Mouse (Mus musculus): ENCODE data around the gene Hesx1.

Hesx1 gene

DNA sequence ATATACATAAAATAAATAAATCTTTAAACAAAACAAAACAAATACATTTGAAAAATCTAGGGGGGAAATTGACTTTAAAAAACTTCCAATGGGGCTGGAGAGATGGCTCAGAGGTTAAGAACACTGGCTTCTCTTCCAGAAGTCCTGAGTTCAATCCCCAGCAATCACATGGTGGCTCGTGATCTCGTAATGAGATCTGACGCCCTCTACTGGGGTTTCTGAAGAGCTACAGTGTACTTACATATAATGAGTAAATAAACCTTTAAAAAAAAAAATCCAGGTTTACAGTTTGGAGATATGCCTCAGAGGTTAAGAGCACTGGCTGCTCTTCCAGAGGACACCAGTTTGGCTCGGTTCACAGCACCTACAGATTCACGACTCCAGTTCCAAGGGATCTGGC, 17.3 kb downstream of the Hesx1 start:
- no peak for DNase-seq (ENCODE audit: extremely low read depth, low read depth, low spot score)

DNA sequence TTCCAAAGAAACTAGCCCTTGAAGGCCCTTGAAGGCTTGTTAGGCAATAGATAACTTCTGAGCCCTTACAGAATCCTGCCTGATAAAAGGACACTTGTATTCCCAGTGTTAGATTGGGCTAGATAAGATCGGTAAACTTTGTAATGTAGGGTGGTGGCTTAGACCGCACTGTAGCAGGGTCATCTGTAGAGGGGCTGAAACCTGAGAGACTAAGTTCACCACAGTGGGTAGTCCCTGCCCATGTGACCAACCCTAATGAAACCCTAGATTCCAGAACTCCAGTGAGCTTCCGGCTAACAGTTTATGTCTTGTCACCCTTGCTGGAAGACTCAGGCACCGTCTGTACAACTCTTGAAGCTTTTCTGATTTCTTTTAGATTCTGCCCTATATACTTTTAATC, 19.4 kb downstream of the Hesx1 start:
- no peak for DNase-seq (ENCODE audit: extremely low read depth, low read depth, low spot score)

DNA sequence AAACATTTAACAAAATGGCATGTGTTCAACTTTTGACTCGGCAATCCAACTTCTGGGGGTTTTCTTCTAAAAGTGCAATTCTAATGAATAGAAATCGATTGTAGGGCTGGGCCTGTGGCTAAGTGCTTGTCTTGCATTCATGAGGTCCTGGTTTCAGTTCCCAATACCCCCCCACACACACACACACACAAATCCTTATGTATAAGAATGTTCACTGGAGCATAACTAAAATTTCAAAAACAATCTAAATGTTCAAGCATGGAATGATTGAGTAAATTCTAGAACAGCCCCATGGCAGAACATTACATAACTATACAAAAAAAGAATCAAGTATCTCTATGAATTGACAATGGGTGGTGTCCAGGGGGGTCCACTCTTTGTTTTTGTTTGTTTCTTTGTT, 23.7 kb downstream of the Hesx1 start:
- no peak for DNase-seq (ENCODE audit: extremely low read depth, low read depth, low spot score)

DNA sequence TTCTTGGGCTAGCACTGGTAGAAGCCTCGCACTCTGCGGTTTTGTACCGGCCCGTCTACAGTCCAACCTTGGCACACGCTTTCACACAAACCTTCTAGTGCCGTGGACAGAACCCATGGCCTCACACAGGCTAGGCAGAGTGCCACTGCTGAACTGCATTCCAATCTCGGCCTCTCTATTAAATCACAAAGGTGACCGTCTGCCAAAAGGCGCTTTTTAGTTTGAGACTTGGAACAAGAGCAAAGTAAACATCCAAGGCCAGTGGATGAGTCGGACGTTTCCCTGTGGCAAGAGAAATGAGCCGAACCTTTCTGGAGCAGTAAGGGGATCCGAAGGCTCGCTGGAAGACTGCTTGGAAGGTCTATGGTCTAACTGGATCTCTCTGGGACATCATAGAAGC, 25.6 kb downstream of the Hesx1 start:
- peak; percentile 23 for DNase-seq (ENCODE audit: extremely low read depth, low read depth, low spot score)

DNA sequence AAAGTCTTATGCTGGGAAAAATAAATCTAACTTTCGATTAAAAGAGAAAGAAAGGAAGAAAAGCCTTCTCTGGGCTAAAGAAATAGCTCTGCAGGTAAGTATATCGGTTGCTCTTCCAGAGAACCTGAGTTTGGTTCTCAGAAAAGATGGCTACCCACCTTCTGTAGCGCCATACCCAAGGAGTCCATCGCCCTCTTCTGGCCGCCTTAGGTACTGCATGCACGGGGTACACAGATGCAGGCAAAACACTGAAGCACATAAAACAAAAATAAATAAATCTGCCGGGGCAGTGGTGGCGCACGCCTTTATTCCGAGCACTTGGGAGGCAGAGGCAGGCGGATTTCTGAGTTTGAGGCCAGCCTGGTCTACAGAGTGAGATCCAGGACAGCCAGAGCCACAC, 28.7 kb downstream of the Hesx1 start:
- DNase-seq (ENCODE audit: extremely low read depth, low read depth, low spot score) = no peak

DNA sequence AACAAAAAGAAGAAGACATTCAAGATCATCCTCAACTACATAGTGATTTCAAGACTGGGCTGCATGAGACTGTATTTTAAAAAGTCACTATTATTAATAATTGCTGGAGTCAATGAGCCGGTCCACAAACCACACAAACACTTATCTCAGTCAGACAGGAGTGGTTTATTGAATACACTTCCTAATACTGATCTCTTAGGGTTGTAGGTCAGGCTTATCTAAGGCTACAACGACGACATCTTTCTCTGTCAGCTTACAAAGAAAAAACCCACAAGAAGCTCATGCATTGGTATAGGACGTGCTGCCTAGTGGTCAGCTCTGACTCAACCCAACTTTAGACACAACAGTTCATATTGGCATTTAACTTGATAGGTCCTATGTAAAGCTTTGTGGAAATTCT, 30.4 kb downstream of the Hesx1 start:
- no peak for DNase-seq (ENCODE audit: extremely low read depth, low read depth, low spot score)

DNA sequence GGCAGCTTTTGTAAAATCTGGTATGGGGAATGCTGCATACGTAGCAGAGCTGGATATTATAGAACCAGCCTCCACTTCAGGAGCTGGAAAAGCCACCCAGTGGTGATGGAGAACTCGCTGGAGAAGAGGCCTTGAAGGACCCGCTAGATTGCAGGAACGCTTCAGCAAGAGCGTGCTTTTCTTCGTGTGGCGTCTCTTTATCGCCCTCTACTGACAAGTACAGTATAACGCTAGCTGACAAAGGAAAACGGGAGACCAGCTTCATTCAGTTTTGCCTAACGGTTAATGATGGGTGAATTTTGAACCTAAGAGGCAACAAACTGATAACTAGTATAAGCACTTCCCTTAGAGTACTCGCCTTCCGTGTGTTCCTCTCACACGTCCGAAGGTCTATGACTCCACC, 35.6 kb downstream of the Hesx1 start:
- DNase-seq (ENCODE audit: extremely low read depth, low read depth, low spot score) = no peak

DNA sequence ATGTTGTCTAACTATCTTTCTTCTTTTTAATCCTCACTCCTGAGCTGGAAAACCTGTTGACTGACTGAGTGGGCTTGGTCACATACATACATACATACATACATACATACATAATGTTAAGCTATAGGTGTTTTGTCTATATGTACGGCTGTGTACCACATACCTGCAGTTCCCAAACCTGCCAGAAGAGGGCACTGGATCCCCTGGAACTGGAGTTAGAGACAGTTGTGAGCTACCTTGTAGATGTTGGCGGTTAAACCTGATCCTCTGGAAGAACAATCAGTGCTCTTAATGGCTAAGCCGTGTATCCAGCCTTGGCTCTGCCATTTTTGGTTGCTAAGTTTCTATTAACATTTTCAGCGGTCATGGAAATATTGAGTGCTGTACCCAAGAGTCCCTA, 36.9 kb downstream of the Hesx1 start:
- DNase-seq (ENCODE audit: extremely low read depth, low read depth, low spot score) = peak; percentile 13

DNA sequence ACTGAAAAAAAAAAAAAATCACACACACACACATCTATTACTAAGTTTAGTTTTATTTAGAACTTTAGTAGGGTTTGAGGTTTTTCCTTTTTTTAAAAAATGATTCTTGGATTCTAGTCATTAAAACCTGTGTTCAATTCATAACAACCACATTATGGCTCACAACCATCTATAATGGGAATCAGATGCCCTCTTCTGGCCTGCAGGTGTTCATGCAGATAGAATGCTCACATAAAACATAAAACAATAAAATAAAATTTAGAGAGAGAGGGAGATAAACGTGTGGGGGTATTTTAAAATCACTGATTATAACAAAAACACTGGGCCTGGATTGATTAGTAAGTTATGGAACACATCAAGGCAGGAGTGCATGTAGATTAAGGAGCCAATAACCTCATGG, 43.3 kb downstream of the Hesx1 start:
- no peak for DNase-seq (ENCODE audit: extremely low read depth, low read depth, low spot score)

DNA sequence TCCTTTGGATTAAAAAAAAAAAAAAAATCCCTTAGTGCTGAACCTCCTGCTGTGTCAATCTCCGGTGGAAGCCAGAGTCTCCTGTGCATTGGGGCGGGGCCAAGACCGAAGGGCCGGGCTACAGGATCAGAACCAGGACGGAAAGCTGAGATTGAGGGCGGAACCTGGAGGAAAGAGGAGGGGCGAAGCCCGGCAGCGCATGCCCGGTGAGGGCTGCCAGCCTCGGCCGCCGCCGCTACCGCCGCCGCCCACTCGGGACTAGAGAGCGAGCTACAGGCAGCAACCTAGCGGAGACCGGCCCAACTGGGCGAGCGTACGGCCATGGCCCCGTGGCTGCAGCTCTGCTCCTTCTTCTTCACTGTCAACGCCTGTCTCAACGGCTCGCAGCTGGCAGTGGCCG, 44.6 kb downstream of the Hesx1 start, which contains the start of gene Il17rd:
TSS of gene Il17rd (plus strand) at position 159 of the 400 bp plus-strand sequence.
- DNase-seq (ENCODE audit: extremely low read depth, low read depth, low spot score) = peak; percentile 26

DNA sequence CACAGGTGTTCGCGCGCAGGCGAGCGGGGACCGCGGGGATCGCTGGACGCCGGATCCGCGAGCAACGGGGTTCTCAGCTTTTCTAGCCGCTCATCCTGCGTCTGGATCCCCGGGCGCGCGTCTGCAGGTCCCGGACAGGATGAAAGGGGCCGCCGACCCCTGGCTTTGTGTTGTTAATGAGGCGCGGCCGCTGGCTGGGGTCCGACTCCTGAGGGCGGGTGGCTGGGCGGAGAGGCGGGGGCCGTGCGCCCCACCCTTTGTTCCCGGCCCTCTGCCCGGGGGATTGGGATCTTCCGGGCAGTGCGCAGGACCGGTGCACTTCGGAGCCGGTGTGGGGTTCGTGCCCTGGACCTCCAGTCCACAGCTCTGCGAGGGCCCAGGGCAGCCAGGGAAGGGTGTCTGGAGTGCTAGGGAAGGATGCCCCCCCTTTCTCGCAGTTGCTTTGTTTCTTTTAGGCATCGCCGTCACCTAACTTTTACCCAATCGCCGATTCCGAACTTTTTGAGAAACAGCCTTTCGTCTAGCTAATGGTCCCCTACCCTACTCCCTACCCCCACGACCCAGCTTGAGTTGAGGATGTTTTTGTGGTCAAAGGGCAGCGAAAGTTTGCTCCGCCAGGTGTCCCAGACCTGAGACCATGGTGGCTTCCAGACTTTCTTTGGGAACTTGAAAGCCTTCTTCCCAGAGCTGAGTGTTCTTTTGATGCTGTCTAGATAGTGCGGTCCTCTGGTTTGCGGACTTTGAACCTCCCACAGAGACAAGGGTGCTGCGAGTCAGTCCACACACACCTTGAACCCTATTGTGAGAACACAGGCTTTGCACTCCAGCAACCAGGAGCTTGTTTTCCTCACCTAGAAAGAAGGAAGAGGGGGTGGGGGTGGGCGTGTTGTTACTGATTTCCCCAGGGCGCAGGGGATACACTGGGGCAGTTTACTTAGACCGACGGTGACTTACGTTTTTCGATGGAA, 45.3 kb downstream of the Hesx1 start:
- no peak for DNase-seq (ENCODE audit: extremely low read depth, low read depth, low spot score)

DNA sequence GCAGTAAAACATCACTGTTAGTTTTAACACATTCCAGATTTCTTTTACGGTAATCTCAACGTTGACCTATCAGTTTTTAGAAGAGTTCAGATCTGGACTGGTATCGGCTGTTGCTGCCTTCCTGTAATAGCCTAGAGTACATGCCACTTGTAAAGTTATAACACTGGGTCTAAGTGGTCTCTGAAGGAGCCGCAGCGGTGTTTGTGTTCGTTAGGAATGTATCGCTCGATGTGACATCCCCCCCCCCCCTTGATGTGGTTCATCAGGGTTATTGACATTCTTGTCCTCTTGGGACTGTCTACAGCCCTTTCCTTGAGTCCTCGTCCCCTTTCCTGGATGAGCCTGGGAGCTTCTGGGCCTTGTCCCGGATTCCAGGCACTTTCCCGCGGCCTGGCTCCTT, 46.2 kb downstream of the Hesx1 start:
- DNase-seq (ENCODE audit: extremely low read depth, low read depth, low spot score) = no peak

DNA sequence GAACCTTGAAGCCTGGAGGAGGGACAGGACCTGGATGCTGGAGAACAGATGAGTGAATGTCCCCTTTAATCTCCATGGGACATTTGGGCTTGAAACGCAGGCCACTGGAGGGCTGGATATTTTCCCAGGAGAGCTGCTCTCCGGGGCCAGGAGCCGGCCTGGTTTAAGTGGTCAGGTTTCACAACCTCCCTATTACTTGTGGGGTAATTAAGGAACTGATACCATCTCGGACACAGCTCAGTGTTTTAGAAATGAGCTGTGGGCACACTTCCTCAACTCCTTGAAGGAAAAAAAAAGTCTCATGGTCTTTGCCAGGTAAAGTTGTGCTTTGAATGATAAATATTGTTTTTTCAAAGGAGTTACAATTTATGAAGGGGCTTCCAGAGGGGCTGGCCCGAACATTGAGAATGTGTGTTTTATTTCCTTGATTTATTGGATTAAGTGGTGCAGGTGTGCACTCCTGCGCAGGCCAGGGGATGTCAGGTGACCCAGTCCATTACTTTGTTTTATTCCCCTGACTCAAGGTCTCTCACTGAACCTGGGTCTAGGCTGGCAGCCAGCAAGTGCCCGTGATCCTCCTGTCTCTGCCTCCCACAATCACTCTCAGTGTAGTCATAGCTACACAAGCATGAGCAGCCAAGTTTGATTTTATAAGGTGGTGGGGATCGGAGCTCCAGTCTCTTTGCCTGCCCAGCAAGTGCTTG, 48.2 kb downstream of the Hesx1 start:
- peak; percentile 50 for DNase-seq (ENCODE audit: extremely low read depth, low read depth, low spot score)

DNA sequence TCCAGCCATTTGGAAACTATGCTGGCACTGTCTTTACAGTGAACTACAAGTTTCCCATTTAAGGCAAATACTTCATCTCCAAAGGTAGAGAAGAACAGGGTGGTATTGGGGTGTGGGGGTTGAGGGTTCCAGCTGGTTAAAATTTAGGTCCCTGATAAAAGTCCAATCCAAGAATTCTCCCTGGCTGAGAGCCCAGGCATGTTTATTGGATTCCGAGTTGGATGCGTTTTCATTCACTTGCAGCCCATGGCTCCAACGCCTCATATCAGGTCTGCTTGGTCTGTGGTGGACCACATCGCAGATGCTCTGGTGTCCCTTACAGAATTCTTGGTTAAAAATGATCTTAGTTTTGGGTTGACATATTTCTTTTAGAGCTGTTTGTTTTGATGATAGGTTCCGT, 49.2 kb downstream of the Hesx1 start:
- DNase-seq (ENCODE audit: extremely low read depth, low read depth, low spot score) = no peak

DNA sequence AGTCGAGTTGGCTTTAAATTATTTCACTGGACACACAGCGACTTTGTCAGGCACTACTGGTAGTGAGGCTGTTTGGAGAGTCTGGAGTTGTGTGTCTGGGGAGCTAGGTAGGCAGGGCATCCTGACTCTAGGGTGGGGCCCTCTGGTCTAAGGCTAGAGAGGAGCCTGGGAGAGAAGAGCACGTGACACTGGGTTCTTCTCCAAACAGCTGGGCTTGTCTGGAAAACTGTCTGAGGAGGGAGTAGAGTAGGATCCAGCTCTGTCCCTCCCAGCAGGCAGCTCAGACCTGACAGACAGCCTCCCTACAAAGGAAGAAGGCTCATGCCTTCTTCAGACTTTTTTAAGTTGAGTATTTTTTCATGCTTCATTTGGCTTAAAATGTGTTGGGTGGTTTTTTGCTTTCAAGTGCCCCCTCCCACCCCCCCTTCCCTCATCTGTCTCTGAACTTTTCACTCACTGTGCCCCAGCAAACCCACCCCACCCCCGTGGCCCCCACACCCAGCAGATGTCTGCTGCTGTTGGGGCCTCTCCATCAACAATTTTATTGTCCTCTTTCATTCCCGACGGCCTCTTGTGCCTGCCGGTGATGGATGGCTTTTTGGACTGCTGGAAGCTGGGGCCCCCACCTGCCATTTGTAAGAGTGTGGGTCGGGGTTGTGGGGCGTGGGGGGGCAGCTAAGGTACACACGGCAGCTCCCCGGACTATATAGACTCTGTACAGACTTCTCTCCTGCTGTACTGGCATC, 50.2 kb downstream of the Hesx1 start:
- no peak for DNase-seq (ENCODE audit: extremely low read depth, low read depth, low spot score)

DNA sequence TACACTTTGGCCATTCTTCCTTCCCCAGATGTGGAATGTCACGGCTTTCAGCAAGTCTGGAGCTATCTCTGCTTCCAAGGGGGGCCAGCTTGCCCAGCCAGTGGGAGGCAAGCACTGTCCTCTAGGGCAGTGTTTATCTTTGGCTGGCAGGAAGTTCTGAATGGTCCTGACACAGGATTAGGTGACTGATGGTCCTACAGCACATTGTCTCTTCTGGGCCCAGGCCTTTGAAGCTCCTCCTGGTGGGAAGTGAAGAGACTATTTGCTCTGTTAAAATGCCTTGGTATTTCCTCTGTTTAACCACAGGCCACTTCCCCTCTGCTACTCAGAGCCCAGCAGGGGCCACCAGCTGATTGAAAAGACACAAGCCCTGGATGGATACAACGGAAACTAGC, 50.7 kb downstream of the Hesx1 start:
- DNase-seq (ENCODE audit: extremely low read depth, low read depth, low spot score) = no peak

DNA sequence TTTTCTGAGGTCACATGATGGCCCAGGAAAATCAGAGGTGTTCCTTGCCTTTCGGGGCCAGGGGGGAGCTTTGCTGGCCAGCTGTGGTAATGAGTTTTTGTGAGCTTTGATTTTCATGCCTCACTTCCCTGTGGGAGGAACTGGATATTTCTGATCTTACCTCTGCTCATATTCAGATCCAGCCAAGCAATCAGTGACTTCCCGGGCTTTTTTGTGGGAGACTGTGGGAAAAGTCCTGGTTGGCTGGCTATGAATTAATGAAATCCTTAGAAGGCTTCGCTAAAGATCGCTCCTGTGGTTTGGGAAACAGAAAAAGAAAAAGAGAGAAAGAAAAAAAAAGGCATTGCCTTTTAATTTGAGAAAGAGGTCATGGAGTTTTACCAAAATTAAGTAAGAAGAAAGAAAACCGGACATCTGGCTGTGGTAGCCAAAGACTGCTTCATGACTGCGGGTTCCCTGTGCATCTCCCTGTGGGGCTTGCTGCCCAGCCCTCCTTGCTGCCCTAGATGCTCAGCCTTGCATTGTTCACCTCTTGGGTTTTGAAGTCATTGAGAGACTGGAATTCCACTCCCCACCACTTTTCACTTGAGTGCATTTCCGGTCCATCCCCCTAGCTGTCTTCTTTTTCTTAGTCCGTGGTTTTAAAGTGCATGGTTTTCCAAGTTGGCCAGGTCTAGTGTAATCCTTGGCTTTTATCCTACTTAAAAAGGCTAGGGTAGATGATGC, 54.2 kb downstream of the Hesx1 start:
- no peak for DNase-seq (ENCODE audit: extremely low read depth, low read depth, low spot score)

DNA sequence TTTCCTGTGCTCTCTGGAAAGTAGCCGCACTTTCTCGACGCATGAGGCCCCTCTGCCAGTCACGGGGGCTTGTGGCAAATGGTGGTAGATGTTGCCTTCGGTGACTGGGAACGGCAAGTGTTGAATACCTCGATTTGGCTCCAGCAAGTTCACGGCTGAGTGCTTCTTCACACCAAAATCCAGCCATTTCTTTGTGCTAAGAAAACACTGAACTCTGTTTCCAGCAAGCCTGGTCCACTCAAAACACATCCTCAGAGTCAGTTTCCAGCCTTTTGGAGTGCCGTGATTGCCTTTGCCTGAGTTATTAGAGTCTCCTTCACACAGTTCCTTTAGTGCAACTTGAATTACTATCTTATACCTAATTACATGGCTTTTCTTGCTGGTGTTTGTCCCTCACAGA, 55.8 kb downstream of the Hesx1 start:
- DNase-seq (ENCODE audit: extremely low read depth, low read depth, low spot score) = no peak

DNA sequence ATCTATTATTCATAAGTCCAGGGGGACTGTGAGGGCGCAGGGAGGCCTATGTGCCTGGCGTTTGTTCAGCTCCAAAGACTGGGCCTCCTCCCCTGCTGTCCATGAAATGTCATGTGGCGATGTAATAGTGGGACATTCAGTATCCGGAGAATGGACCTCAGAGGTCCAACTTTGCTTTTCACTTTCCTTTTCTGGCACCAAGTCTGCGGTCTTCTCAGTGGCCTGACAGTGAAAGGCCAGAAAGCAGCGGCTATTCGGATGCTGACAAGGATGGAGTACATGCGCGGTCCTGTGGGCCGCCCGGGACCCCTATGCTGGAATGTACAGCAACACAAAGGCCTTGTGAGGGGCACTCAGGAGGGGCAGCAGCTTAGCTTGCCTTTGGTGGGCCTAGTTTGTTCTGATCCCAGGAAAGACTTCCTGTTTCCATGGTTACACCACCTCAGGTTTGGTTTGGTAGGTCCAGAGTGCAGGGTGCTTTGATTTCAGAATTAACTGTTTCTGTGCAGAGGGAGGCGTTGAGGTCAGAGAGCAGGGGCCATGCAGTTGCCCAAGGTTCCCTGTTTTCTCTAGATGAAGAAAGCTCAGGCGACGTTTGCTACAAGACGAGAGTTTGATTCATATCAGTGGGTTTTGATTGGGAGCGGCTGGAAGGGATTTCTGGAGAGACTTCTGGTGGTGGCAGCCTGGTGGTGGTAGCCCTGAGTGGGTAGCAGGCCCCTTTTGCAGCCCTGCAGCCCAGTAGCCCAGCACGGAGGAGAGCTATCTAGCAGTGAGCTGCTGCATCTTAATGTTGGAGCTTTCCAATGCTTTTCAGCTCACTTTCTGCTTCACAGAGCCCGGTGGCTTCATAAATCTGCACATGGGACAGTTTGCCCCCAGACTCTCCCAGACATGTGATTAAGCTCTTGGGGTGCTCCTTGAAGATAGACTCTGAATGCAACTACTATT, 56.6 kb downstream of the Hesx1 start:
- DNase-seq (ENCODE audit: extremely low read depth, low read depth, low spot score) = no peak

DNA sequence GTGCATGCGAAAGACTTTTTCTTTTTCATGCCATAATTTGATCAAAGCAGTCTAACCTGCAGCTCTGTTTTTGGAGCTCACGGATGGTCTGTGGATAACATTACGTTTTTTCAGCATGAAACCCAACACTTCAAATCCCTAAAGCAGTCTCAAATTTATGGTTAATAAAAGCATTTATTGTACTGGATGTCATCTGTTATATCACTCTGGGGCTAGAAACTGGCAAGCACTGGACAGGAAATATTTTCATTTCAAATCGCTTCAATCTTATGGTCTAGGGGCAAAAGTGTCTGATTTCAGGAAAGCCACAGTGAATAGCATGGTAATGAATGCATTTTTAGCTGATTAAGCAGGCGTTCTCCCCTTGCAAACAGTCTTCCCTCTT, 57.3 kb downstream of the Hesx1 start:
- DNase-seq (ENCODE audit: extremely low read depth, low read depth, low spot score) = no peak
